Mouse (Mus musculus): ENCODE results near the gene Gm12695. TPM values are rescaled to one million over a fixed set of nuclear protein-coding genes. Genes with fewer than 3 reads are reported as not detected.

The Gm12695 gene
- polyA plus RNA-seq, 1 experiment from 2014 or later, result not detected

GRCm38 (mm10) chr4:96718977-96719966 is 65.7 kb downstream of the Gm12695 start:
- 30% methylated on average over 4 of the region's 4 CpGs for WGBS
- no peaks in the 10 kb centered on the region for H3K4me1 ChIP-seq (ENCODE audit: control insufficient read depth, insufficient read depth, low read length)
- peak; percentile 55 for DNase-seq (ENCODE audit: low spot score)

GRCm38 (mm10) chr4:96718503-96718902 is 66.5 kb downstream of the Gm12695 start:
- H3K4me3 ChIP-seq (ENCODE audit: low read depth, low read length), result no peak overlapping the region

More at GRCm38 (mm10) chr4:96718977-96719966, 65.7 kb downstream of the Gm12695 start:
- Histone ChIP-seq H3K9me3 (ENCODE audit: control insufficient read depth, low read length) (no peaks in the 10 kb centered on the region), H3K27ac (ENCODE audit: low read depth, low read length) (0 out of 2 replicates have a peak overlapping the region, but pooled peaks have one; percentile 3), H3K36me3 (ENCODE audit: control insufficient read depth, insufficient read depth, low read length) (no peaks in the 10 kb centered on the region), H3K27me3 (ENCODE audit: control insufficient read depth, insufficient read depth, low read length) (no peaks in the 10 kb centered on the region), H3K4me2 (ENCODE audit: low read depth) (no peak overlapping the region), H3K4me3 (ENCODE audit: low read depth, low read length) (no peak overlapping the region), H3K9ac (ENCODE audit: low read length) (no peak overlapping the region)
- peak; percentile 88 for ATAC-seq (ENCODE audit: insufficient read depth, low FRiP score, low TSS enrichment)

GRCm38 (mm10) chr4:96705281-96705951 is 79.6 kb downstream of the Gm12695 start:
- Histone ChIP-seq H3K27me3 (ENCODE audit: control insufficient read depth, insufficient read depth, low read length) (no peaks in the 10 kb centered on the region), H3K27ac (ENCODE audit: low read depth, low read length) (no peak overlapping the region), H3K9me3 (ENCODE audit: control insufficient read depth, low read length) (no peaks in the 10 kb centered on the region), H3K4me3 (ENCODE audit: low read depth, low read length) (no peak overlapping the region), H3K4me2 (ENCODE audit: low read depth) (no peak overlapping the region), H3K4me1 (ENCODE audit: control insufficient read depth, insufficient read depth, low read length) (no peaks in the 10 kb centered on the region), H3K9ac (ENCODE audit: low read length) (no peak overlapping the region), H3K36me3 (ENCODE audit: control insufficient read depth, insufficient read depth, low read length) (no peaks in the 10 kb centered on the region)
- 52% methylated on average over 2 of the region's 2 CpGs for WGBS
- ATAC-seq (ENCODE audit: insufficient read depth, low FRiP score, low TSS enrichment) (no peak), DNase-seq (ENCODE audit: low spot score) (peak; percentile 63)

More at GRCm38 (mm10) chr4:96718503-96718902, 66.5 kb downstream of the Gm12695 start:
- no peak overlapping the region for H3K4me2 ChIP-seq (ENCODE audit: low read depth)
- no peaks in the 10 kb centered on the region for H3K9me3 ChIP-seq (ENCODE audit: control insufficient read depth, low read length)
- no peak overlapping the region for H3K27ac ChIP-seq (ENCODE audit: low read depth, low read length)
- no peaks in the 10 kb centered on the region for H3K36me3 ChIP-seq (ENCODE audit: control insufficient read depth, insufficient read depth, low read length)
- no peak for ATAC-seq (ENCODE audit: insufficient read depth, low FRiP score, low TSS enrichment)
- H3K4me1 ChIP-seq (ENCODE audit: control insufficient read depth, insufficient read depth, low read length), result no peaks in the 10 kb centered on the region
- no peak overlapping the region for H3K9ac ChIP-seq (ENCODE audit: low read length)
- H3K27me3 ChIP-seq (ENCODE audit: control insufficient read depth, insufficient read depth, low read length), result no peaks in the 10 kb centered on the region
- DNase-seq (ENCODE audit: low spot score), result no peak

GRCm38 (mm10) chr4:96698218-96698561 is 86.8 kb downstream of the Gm12695 start:
- 60% methylated on average over 5 of the region's 5 CpGs for WGBS
- no peaks in the 10 kb centered on the region for H3K9me3 ChIP-seq (ENCODE audit: control insufficient read depth, low read length)
- H3K27ac ChIP-seq (ENCODE audit: low read depth, low read length), result no peak overlapping the region

GRCm38 (mm10) chr4:96697511-96698217 is 87.3 kb downstream of the Gm12695 start:
- Histone ChIP-seq H3K27me3 (ENCODE audit: control insufficient read depth, insufficient read depth, low read length) (no peaks in the 10 kb centered on the region), H3K36me3 (ENCODE audit: control insufficient read depth, insufficient read depth, low read length) (no peaks in the 10 kb centered on the region), H3K27ac (ENCODE audit: low read depth, low read length) (0 out of 2 replicates have a peak overlapping the region, but pooled peaks have one; percentile 34), H3K4me3 (ENCODE audit: low read depth, low read length) (no peak overlapping the region), H3K9me3 (ENCODE audit: control insufficient read depth, low read length) (no peaks in the 10 kb centered on the region), H3K4me2 (ENCODE audit: low read depth) (no peak overlapping the region), H3K9ac (ENCODE audit: low read length) (no peak overlapping the region), H3K4me1 (ENCODE audit: control insufficient read depth, insufficient read depth, low read length) (peaks cover 10% of the 10 kb centered on the region; the same call in 1 of the 2 replicates)
- WGBS, result 70% methylated on average over 15 of the region's 15 CpGs
- DNase-seq (ENCODE audit: low spot score), result no peak
- peak; percentile 84 for ATAC-seq (ENCODE audit: insufficient read depth, low FRiP score, low TSS enrichment)

More at GRCm38 (mm10) chr4:96698218-96698561, 86.8 kb downstream of the Gm12695 start:
- no peaks in the 10 kb centered on the region for H3K36me3 ChIP-seq (ENCODE audit: control insufficient read depth, insufficient read depth, low read length)
- DNase-seq (ENCODE audit: low spot score) (peak; percentile 45), ATAC-seq (ENCODE audit: insufficient read depth, low FRiP score, low TSS enrichment) (no peak; the same call in 1 of the 2 replicates)
- H3K4me3 ChIP-seq (ENCODE audit: low read depth, low read length), result no peak overlapping the region
- H3K4me2 ChIP-seq (ENCODE audit: low read depth), result no peak overlapping the region
- H3K4me1 ChIP-seq (ENCODE audit: control insufficient read depth, insufficient read depth, low read length), result peaks cover 10% of the 10 kb centered on the region; the same call in 1 of the 2 replicates
- no peak overlapping the region for H3K9ac ChIP-seq (ENCODE audit: low read length)
- no peaks in the 10 kb centered on the region for H3K27me3 ChIP-seq (ENCODE audit: control insufficient read depth, insufficient read depth, low read length)

GRCm38 (mm10) chr4:96696614-96697360 is 88.2 kb downstream of the Gm12695 start:
- H3K27ac ChIP-seq (ENCODE audit: low read depth, low read length), result 0 out of 2 replicates have a peak overlapping the region, but pooled peaks have one; percentile 14
- no peak overlapping the region for H3K4me3 ChIP-seq (ENCODE audit: low read depth, low read length)
- ATAC-seq (ENCODE audit: insufficient read depth, low FRiP score, low TSS enrichment) (peak; percentile 64), DNase-seq (ENCODE audit: low spot score) (peak; percentile 76)
- H3K9me3 ChIP-seq (ENCODE audit: control insufficient read depth, low read length), result no peaks in the 10 kb centered on the region
- no peak overlapping the region for H3K9ac ChIP-seq (ENCODE audit: low read length)
- H3K4me2 ChIP-seq (ENCODE audit: low read depth), result no peak overlapping the region
- no peaks in the 10 kb centered on the region for H3K27me3 ChIP-seq (ENCODE audit: control insufficient read depth, insufficient read depth, low read length)
- WGBS, result 41% methylated on average over 13 of the region's 13 CpGs
- no peaks in the 10 kb centered on the region for H3K36me3 ChIP-seq (ENCODE audit: control insufficient read depth, insufficient read depth, low read length)
- peaks cover 10% of the 10 kb centered on the region; the same call in 1 of the 2 replicates for H3K4me1 ChIP-seq (ENCODE audit: control insufficient read depth, insufficient read depth, low read length)

- no peak for DNase-seq (ENCODE audit: low spot score)
- Histone ChIP-seq H3K4me3 (ENCODE audit: low read depth, low read length) (no peak overlapping the region), H3K27me3 (ENCODE audit: control insufficient read depth, insufficient read depth, low read length) (no peaks in the 10 kb centered on the region), H3K4me1 (ENCODE audit: control insufficient read depth, insufficient read depth, low read length) (no peaks in the 10 kb centered on the region), H3K36me3 (ENCODE audit: control insufficient read depth, insufficient read depth, low read length) (no peaks in the 10 kb centered on the region), H3K4me2 (ENCODE audit: low read depth) (no peak overlapping the region), H3K27ac (ENCODE audit: low read depth, low read length) (no peak overlapping the region), H3K9ac (ENCODE audit: low read length) (no peak overlapping the region), H3K9me3 (ENCODE audit: control insufficient read depth, low read length) (no peaks in the 10 kb centered on the region)
- ATAC-seq (ENCODE audit: insufficient read depth, low FRiP score, low TSS enrichment), result no peak
- WGBS, result 81% methylated on average over 2 of the region's 2 CpGs
These were observed 97.6 kb downstream of the Gm12695 start for GRCm38 (mm10) chr4:96687358-96687803.

GRCm38 (mm10) chr4:96683474-96683873 is 101.5 kb downstream of the Gm12695 start:
- no peaks in the 10 kb centered on the region for H3K27me3 ChIP-seq (ENCODE audit: control insufficient read depth, insufficient read depth, low read length)
- H3K27ac ChIP-seq (ENCODE audit: low read depth, low read length), result no peak overlapping the region
- ATAC-seq (ENCODE audit: insufficient read depth, low FRiP score, low TSS enrichment) (no peak; the same call in 1 of the 2 replicates), DNase-seq (ENCODE audit: low spot score) (peak; percentile 13)
- WGBS, result 56% methylated on average over 2 of the region's 2 CpGs
- no peak overlapping the region for H3K4me2 ChIP-seq (ENCODE audit: low read depth)
- no peak overlapping the region for H3K9ac ChIP-seq (ENCODE audit: low read length)
- H3K4me1 ChIP-seq (ENCODE audit: control insufficient read depth, insufficient read depth, low read length), result no peaks in the 10 kb centered on the region
- H3K4me3 ChIP-seq (ENCODE audit: low read depth, low read length), result no peak overlapping the region
- H3K36me3 ChIP-seq (ENCODE audit: control insufficient read depth, insufficient read depth, low read length), result no peaks in the 10 kb centered on the region
- no peaks in the 10 kb centered on the region for H3K9me3 ChIP-seq (ENCODE audit: control insufficient read depth, low read length)
